Mouse (Mus musculus) neural tube, embryonic 10.5 days (tissue): ENCODE measurements at regions not wholly inside any gene's neighbourhood (a gene's known extent, or its start where the extent isn't known, plus 50 kb on each side); places are given as distances from the start of the nearest gene placed in this dataset.

ENCODE experiments used
- DNase-seq: peaks from one replicate; pipeline ENCODE4 v3.0.0-alpha.2; 2017; ENCODE audit warnings: low spot score; ENCODE audit errors: extremely low spot score

DNA sequence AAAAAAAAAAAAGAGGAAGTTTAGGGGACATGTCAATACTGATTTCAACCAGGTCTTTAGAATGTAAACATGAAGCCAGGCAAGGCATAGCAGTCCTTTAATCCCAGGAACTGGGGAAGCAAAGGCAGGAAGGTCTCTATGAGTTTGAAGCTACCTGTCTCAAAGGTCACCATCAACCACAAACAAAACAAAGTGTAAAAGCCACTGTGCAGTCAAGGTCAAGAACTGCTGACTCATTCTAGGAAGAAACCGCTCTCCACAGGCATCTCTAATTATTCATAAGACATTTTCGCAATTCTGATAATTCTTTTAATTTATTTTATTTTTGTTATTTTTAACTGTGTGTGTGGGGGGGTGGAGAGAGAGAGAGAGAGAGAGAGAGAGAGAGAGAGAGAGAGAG lies 364.0 kb downstream of the Cntnap4 start:
- DNase-seq, result no peak

DNA sequence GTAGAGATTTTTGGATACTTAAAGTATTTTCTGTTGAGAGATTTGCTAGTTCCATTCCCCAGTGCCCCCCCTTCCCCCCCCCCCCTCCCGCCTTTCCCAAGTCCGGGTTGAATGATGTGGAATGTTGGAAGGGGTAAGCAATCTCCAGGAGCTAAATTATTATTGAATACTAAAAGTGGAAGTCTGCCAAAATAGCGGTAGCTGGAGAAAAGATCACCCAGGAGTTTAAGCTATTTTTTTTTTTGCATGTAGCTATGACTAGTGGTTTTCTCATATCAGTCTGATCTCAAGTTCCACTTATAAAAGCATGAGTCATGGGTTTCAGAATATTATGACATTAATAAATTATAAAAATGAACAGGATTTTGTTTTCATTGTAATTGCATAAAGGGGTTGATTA lies 365.6 kb downstream of the Cntnap4 start:
- DNase-seq, result no peak

DNA sequence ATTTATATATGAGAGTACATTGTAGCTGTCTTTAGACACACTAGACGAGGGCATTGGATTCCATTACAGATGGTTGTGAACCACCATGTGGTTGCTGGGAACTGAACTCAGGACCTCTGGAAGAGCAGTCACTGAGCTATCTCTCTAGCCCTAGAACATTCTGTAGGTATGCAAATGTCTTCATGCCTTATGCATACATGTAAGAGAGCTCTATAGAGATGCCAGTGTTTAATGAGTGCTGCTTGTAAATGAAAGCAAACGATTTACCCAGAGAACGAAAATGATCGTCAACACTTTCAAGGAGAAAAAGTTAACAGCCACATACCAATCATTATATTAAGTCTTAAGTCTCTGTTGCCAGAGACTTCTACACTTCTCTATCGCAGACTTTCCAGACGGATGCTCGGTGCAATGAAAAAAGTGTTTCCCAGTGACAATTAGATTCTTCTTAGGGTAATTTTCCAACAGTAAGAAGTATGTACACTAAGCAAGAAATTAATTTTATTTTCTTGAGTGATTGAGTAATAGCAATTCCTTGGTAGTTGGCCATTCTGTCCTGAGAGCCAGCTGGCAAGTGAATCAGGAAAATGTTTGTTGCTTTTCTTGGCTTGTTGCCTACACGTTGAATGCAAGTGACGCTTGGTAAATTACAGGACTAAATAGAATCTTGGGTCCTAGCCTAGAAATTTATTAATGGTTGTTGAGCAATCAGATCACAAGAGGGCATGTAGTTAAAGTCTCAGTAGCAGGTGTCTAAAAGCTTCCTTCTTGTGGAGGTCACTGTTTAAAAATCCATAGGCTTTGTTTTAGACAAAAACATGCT lies 366.3 kb downstream of the Cntnap4 start:
- no peak for DNase-seq

DNA sequence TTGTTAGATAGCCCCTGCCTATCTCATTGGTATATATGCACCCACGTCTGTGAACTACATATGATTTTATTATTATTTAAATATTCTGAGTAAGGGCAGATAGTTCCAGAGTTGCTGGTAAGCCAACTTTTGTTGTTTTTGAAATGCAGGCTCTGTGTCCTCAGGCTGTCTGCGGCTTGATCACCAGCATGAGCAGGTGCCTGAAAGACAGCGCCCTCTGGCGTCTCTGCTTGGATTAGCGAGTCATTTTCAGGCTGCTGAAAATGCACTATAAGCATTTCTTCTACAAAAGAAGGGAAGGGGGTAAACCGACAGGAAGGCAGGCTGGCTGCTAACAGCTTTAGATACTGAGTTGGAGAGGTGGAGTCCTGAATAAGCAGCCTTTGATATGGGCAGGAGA lies 402.6 kb downstream of the Cntnap4 start:
- peak; percentile 67 for DNase-seq

DNA sequence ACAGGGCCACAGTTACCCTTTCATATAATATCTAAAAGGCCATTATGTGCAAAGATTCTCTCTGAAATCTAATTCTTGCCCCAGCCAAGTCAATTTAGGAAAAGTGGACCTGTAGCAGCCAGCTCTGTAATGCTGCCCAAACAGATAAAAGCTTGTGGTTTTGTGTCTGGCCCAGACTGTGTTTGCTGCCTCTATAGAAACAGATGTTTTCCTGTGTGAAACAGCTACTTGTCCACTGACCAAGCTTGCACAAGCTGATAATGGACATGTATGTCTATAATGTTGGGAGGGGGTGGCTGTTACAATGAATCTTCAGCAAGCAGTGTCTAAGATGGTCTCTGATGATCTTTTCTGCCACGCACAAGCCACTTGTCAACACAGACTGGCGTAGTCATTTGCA lies 405.9 kb downstream of the Cntnap4 start:
- no peak for DNase-seq

DNA sequence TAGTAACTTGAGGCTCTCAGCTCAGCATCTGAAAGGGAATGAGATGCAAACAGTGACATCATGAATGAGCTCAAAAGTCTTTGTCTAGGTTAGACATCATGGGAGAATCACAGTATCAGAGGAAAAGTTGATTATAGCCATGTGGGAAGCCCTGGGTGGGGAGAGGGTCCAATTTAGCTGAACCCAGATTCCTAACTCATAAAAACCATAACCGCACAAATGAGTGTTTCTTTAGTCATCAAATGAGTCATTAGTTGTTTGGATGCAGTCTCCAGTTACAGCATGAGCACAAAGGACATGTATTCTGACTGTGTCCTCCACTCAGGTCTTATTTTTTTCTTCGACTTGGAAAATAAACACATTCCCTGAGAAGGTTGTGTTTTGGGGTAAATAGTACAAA lies 406.5 kb downstream of the Cntnap4 start:
- DNase-seq, result no peak

DNA sequence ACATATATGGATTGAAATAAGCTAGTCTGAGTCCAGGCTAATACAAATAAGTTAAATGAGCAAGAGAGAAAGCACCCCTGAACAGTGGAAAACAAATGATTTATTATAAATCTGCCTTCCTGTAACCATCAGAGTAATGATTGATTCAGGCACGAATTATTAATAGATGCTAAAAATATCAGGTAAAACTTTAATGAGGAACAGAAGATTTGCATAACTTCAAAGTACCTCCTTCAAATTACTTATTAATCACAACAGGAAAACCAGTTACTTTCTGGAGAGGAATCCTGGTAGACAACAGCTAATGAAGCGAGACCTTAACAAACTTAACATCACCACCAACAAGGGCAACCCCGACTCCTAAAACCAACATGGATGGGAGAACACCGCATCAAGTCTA lies 423.9 kb downstream of the Cntnap4 start:
- DNase-seq, result no peak

DNA sequence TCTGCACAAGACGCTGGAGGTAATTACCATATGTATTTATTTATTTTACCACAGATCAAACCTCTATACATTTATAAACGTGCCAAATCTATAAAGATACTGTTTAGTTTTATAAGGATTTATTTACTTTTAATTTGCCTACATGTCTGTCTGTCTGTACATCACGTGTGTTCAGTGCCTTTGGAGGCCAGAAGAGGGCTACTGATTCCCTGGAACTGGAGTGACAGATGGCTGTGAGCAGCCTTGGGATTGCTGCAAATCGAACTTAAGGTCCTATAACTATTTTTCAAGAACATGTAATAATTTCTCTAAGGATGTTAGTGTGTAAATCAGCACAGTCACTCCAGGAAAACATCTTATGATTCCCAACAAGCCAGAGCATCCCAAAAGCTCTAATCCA lies 437.5 kb downstream of the Cntnap4 start:
- no peak for DNase-seq

DNA sequence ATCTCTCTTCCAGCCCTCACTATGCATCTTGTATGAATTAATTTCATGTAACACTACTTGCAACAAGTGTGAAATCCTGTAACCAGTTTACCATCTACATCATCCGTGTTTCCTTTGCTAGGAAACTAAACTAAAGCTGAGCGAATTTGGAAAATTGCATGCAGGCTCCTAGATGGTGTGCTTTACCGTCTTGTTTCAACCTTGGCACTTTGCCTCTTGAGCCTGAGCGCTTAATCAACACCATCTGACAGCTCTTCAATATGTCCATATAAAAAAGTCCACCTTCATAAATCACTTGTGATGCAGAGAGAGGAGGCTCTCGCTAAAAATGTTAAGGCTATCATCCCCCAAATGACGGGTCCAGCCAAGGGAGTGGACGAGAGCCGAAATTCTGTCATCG lies 459.0 kb downstream of the Cntnap4 start:
- DNase-seq, result no peak

DNA sequence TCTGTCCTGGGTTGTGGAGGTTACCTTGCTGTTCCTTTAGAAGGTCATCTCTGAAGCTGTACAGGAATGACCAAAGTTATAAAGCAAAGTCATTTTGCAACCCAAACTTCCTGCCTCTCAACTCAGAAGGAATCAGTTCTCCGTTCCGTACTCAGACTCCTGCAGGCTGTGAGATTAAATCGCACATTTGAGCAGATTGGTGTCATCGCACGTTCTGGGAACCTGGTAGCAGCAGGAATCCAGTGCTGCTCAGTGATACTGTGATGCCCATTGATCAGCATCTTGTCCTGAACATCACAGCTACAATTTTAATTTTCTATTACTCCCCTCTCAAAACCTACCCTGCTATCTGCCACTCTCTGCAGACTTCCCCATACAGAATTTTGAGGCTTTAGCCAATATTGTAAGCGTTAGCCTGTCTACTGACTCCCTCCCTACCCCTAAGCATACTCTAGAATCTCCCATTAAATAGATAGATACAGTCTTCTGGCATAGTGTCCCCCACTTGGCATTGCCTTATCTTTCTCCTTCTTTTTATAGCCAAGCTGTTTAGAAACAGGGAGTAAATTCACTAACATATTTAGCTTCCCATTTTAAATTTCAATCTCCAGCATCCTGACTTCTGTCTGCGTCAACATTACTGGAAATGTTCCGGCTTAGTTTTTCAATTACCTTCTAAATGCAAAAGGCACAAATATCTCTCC lies 482.1 kb downstream of the Cntnap4 start:
- no peak for DNase-seq

DNA sequence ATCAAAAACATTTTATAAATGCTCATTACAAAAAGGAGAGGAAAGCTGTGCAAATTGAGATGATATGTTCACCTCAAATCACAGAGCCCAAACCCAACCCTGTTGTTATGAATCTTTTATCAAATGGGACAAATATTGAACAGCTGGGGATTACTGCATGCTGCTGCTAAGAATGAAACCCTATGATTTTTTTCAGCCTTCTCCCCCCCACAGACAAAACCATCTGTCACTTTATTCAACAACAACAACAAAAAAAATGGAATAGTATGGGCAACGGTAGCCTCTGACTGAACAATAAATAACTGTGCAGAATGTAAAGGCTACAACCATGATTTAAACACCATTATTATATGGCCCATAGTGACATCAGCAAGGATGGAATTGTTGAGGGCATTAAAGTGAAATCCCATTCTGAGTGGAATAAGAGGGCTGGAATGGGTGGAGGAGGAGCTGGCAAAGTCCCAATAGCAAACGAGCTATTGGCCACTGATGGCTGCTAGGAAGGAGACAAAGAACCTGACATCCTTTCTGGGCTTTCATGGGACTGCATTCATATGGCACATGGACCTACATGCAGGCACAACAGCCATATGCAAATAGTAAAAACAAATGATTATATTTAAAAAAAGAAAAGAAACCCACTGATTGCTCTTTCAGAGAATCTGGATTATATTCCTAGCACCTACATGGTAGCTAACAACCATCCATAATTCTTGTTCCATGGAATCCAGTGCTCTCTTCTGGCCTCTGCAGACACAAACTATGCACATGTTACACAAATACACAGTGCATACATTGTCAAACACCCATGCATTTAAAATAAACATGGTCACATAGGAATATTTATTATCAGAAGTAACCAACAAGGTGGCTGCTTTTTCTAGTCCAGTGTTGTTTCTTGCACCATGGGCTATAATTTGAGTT lies 495.7 kb downstream of the Cntnap4 start:
- DNase-seq, result no peak

DNA sequence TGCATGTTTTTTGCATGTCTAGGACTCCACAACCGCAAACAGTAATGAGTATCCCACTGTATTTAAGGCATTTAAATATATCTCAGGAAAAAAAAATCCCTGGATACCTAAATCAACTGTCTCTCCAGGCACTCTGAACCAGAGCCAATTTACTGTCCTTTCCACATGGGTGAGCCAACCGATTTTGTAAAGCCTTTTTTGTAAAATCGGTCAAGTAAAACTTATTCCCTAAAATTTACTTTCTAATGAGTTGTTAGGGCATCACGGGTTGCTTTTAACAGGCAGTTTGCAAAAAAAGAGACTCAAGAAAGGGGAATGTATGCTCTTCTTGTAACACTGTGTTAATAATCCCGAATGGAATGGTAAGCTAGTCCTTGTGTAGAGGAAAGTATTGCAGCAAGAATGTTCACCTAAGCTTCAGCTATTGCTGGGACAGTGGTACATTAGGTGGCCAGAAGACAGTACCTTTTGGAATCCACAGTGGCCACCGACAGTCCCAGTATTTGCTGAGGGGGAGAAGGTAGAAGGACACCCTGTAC lies 496.4 kb downstream of the Cntnap4 start:
- DNase-seq, result no peak

DNA sequence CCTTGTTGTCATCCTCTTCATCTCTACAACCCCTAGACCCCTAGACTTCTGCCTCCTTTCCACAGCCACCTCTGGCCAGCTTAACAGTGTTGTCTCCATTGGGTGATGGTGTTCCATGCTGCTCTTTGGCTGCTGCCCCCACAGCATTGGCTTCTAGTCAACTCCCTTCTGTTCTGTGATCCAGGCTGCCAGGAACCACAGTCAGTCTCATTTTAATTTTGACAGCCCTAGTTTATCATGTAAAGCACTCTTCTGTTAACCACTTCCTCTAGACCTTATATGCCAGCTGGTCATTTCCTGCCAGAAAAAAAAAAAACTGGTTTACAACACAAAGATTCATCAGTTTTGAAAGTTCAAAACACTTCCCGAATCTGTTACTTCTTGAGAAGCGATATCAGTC lies 514.1 kb downstream of the Cntnap4 start:
- no peak for DNase-seq

DNA sequence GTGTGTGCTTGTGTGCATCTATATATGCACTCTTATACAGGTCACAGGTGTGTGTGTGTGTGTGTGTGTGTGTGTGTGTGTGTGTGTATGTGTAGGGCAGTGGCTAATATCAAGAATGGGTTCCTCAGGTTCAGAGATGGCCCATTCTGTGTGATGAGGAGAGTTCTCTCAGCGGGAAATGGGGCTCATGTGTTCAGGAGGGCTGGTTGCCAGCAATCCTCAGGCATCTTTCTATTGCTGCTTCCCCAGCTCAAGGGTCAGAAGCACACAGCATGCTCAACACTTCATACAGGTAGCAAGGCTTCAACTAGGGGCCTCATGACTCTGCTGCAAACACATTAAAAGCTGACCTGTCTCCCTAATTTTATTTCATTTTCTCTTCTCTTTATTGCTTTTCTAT lies 517.7 kb downstream of the Cntnap4 start:
- DNase-seq, result no peak

DNA sequence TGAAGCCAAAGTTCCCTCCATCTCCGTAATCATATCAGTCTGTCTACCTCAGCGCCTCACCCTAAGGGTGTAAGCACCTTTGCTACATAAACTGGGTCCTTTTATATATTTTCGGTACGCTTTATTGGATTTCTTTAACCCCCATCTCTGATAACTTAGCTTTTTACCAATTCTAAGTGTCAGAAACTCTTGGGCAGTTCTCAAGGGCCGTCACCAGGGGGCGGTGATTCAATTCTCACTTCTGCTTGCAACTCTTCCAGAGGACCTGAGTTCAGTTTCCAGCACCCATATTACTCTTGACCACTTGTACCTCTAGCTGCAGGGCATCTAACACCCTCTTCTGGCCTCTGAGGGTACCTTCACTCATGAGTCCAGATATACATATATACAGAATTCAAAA lies 523.7 kb upstream of the Mon1b start:
- DNase-seq, result no peak

DNA sequence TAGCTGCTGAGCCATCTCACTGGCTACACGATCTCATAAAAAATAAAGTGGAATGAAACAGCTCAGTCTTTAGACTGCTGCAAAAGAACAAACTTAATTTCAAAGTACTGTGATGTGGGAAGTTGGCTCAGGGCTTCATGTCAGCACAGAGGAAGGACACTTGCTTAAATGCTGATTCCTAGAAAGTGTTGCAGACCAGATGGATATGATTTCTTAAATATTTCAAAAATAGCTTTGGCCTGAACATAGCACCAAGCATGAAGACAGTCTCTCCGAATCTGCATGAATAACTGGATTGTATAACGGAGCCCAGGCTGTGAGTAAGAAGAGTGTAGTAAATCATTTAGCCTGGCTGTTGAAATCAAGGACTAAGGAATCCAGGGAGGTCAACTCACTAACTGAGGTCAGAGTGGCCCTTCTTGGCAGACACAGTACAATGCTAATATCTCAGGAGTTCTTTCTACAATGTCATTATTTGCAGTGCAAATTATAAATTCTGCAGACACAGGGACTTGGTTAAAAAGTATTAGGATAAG lies 521.2 kb upstream of the Mon1b start:
- DNase-seq, result no peak

DNA sequence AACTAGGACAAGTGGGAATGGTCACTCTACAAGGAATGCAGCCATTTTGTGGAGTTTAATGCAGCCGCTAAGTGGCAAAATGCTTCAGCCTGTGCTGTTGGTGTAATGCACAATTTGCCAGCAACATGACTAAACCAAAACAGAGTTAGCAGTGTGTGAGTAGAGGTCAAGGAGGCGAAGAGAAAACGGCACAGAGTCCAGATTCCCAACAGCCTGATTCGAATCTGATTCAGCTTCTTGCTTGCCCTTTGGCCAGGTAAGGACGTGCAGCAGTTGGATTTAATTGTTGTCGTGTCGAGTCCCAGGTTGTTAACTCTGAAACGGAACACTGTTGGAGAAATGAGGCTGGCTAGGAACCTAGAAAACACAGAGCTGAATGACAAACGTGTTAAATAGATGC lies 518.1 kb upstream of the Mon1b start:
- no peak for DNase-seq

DNA sequence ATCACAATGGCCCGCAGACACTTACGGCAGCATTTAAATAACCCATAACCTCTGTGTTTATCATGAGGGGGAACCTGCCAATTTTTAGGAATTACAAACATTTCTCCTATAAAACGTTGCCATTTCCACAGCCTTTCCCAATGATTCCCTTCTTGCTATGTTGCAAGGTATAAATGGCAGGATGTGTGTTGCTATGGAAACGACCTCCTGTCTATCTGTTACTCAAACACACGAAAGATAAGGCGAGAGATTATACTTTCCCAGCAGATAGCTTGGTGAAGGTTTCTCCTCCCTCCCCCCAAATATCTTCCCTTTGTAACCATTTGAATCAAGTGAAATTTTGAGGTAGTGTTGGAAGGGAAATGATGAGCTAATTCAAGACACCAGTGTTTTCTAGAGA lies 509.8 kb upstream of the Mon1b start:
- no peak for DNase-seq

DNA sequence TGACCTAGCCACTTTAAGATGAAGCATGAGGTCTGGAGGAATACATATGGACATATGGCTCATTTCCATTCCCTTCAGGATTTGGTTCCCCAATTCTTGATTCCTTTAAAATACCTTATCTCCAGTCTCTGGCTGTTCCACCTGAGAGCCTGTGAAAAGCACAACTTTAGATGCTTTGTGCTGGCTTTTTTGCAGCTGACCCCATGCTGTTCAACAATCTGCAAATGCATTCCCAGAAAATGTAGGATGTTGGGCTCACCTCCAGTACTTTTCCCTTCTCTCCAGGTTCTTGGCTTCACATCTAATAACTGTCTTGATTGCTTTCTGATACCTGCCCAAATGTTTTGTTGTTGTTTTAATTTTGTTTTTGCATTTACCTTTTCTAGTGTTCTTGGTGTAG lies 498.0 kb upstream of the Mon1b start:
- no peak for DNase-seq

DNA sequence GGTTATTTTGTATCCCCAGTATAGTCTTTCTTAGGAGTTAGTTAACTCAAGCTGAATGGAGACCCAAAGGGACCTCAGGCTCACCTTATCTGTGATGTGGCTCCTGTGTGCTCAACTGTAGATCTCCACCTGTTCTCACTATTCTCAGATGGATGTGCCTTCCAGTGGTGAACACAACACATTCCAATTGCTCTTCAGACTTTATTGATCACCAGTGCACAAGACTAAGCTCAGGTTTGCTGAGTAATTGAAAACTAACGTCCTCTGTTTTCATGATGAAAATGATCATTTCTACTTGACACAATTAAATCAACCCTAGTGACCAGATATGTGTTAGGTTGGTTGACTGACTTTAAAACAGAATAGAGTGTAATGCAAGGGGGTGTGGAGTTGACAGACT lies 495.4 kb upstream of the Mon1b start:
- DNase-seq, result no peak

DNA sequence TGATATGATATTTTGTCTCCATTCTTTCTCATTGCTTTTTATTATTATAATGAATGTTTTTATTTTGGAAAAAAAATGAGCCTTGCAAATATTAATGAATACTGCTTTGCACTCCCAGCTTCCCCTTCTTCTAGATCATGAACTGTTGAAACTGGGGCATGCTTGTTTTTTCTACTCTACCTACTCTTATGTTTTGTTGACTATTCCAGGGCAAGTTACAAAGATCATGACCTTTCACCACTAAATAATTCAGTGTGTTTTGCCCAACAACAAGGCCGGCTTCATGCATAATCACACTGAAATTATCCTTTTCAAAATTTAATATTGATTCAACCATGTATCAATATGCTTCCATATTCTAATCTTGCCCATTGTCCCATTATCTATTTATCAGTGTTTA lies 494.3 kb upstream of the Mon1b start:
- no peak for DNase-seq

DNA sequence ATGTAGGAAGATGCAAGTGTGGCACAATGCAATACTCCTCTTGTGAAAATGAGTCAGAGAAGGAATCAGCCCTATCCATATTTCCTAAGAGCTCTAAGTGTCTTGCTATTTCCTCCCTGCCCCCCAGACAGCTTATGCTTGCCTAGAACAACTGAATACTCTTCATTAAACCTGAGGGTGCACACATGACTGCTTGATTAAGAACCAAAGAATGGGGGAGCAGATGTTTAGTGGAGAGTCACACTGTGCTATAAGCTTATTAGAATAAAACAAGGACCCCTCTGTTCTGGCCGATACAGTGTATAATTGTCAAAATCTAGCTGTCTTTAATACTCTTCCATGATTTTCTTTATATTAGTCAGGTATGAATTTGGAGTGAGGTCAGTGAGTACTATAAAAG lies 458.8 kb upstream of the Mon1b start:
- DNase-seq, result no peak
